Mouse (Mus musculus) lung, postnatal 25 days (tissue): ENCODE results near the gene Ppef1.
A peak's percentile ranks its signal among the peaks of the same experiment; 100 is the strongest.

Experiments
- DNase-seq: peaks from one replicate; pipeline ENCODE4 v3.0.0; 2022; ENCODE audit warnings: low spot score

Gene Ppef1

GRCm38 (mm10) chrX:160598055-160598454 lies 137.5 kb downstream of the Ppef1 start:
- no peak for DNase-seq

- peak; percentile 14 for DNase-seq
These were observed 142.6 kb downstream of the Ppef1 start for GRCm38 (mm10) chrX:160592933-160593332.

GRCm38 (mm10) chrX:160590147-160590546 lies 145.4 kb downstream of the Ppef1 start:
- no peak for DNase-seq

- DNase-seq: no peak
These were observed 147.0 kb downstream of the Ppef1 start for GRCm38 (mm10) chrX:160588523-160588922.

GRCm38 (mm10) chrX:160585110-160585509 lies 150.5 kb downstream of the Ppef1 start:
- DNase-seq: peak; percentile 25

DNA sequence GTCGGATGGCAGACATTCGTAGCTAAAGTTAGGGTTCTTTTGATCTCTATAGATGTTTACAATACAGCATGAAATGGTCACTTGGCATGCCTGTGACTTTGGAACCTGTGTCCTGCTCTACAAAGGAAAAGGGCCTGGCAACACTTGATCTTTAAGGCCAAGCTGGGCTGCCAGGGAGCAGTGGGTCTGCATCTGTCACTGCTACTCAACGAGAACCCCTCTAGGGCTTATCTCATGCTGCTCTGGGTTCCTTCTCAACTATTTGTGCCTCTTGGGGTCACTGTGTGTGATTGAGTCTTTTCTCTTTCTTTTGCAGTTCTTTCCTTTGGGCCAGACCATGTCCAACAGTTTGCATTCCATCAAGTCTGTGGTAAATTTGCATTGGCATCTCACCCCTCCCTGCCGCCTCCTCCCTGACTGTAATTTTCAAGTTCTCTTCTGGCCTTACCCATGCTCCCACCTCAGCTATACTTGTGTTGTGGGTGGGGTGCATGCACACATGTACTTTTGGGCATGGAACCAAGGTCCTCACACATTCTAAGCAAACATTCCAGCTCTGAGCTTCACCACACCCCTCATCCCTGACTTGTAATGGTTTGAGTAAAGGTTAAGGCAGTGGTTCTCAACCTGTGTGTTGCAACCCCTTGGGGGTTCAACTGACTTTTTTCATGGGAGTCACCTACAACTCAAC lies 151.3 kb downstream of the Ppef1 start:
- peak; percentile 50 for DNase-seq

- no peak for DNase-seq
These were observed 152.0 kb downstream of the Ppef1 start for GRCm38 (mm10) chrX:160583589-160583988.
